Mouse (Mus musculus): ENCODE measurements around the gene Tldc2. TPM values are rescaled to one million over a fixed set of nuclear protein-coding genes. Genes with fewer than 3 reads are reported as not detected.

The Tldc2 gene
- not detected in 2 replicates for polyA plus RNA-seq (2014; fragmentation: Nextera tagmentation; extraction: Ambion mirVana)

GRCm38 (mm10) chr2:157086796-157087195 lies at the start of gene Tldc2:
Tldc2 (plus strand) TSS chr2:157087055.
- Histone ChIP-seq H3K4me2 (ENCODE audit: low read depth, low read length) (no peak within 1 kb of the TSS), H3K27me3 (ENCODE audit: control insufficient read depth, insufficient read depth, low read length) (no peaks in the 10 kb centered on the region), H3K36me3 (ENCODE audit: control insufficient read depth, insufficient read depth, low read length) (no peaks in the 10 kb centered on the region), H3K4me3 (ENCODE audit: low read depth, low read length) (no peak within 1 kb of the TSS), H3K4me1 (ENCODE audit: control insufficient read depth, insufficient read depth, low read length) (peaks cover 4% of the 10 kb centered on the region; the same call in 1 of the 2 replicates), H3K27ac (ENCODE audit: low read depth, low read length) (no peak within 1 kb of the TSS), H3K9me3 (ENCODE audit: control insufficient read depth, low read length) (no peaks in the 10 kb centered on the region), H3K9ac (replicated peaks; ENCODE audit: low read depth, low read length) (no peak within 1 kb of the TSS)
- ATAC-seq (ENCODE audit: low read depth), result no peak
- 88% methylated on average over 8 of the region's 8 CpGs for WGBS

GRCm38 (mm10) chr2:157037303-157037702 lies 49.6 kb upstream of the Tldc2 start:
- peaks cover 51% of the 10 kb centered on the region for H3K36me3 ChIP-seq (ENCODE audit: control insufficient read depth, insufficient read depth, low read length)
- H3K4me3 ChIP-seq (ENCODE audit: low read depth, low read length), result no peak overlapping the region
- no peak overlapping the region for H3K4me2 ChIP-seq (ENCODE audit: low read depth, low read length)
- no peak overlapping the region for H3K9ac ChIP-seq (replicated peaks; ENCODE audit: low read depth, low read length)
- no peak overlapping the region for H3K27ac ChIP-seq (ENCODE audit: low read depth, low read length)
- no peaks in the 10 kb centered on the region for H3K9me3 ChIP-seq (ENCODE audit: control insufficient read depth, low read length)
- H3K27me3 ChIP-seq (ENCODE audit: control insufficient read depth, insufficient read depth, low read length), result no peaks in the 10 kb centered on the region
- 49% methylated on average over 9 of the region's 9 CpGs for WGBS
- no peaks in the 10 kb centered on the region for H3K4me1 ChIP-seq (ENCODE audit: control insufficient read depth, insufficient read depth, low read length)
- no peak for ATAC-seq (ENCODE audit: low read depth)

DNA sequence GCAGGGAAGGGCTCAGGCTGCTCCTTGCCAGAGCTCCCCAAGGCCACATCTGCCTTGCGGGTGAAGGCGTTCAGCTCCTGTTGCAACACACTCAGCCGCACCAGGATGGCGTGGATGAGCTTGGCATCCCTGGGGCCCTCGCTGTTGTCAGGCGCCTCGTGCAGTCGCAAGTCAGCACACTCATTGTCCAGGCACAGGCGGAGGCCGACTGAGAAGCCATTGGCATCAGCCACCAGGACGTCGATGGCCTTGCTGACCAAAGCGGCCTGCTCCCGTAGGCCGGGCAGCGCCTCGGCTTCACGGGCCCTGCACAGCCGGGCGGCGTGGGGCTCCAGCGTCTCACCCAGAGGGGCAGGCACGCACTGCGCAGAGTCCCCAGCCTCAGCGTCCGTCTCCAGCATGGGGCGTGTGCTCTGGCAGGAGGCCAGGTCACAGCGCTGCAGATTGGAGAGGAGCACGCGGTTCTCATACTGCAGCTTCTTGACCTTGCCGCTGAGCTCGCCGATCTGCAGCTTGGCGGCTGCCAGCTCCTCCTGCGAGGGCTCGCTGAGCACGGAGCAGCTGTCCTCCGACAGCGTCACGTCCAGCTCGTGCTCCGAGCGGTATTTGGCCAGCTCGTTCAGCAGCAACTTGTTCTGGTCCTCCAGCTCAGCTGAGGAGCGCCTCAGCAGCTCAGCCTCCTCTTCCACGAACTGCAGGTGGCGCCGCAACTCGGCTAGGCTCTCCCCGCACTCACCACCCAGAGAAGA lies 46.8 kb upstream of the Tldc2 start:
- Histone ChIP-seq H3K9ac (replicated peaks; ENCODE audit: low read depth, low read length) (no peak overlapping the region), H3K27ac (ENCODE audit: low read depth, low read length) (no peak overlapping the region), H3K4me3 (ENCODE audit: low read depth, low read length) (no peak overlapping the region), H3K9me3 (ENCODE audit: control insufficient read depth, low read length) (no peaks in the 10 kb centered on the region), H3K4me1 (ENCODE audit: control insufficient read depth, insufficient read depth, low read length) (no peaks in the 10 kb centered on the region), H3K4me2 (ENCODE audit: low read depth, low read length) (no peak overlapping the region), H3K36me3 (ENCODE audit: control insufficient read depth, insufficient read depth, low read length) (peaks cover 43% of the 10 kb centered on the region), H3K27me3 (ENCODE audit: control insufficient read depth, insufficient read depth, low read length) (no peaks in the 10 kb centered on the region)
- WGBS, result 80% methylated on average over 50 of the region's 50 CpGs
- no peak; the same call in 1 of the 2 replicates for ATAC-seq (ENCODE audit: low read depth)

- no peak for ATAC-seq (ENCODE audit: low read depth)
- no peaks in the 10 kb centered on the region for H3K9me3 ChIP-seq (ENCODE audit: control insufficient read depth, low read length)
- 84% methylated on average over 17 of the region's 17 CpGs for WGBS
- H3K27me3 ChIP-seq (ENCODE audit: control insufficient read depth, insufficient read depth, low read length), result no peaks in the 10 kb centered on the region
- H3K9ac ChIP-seq (replicated peaks; ENCODE audit: low read depth, low read length), result no peak overlapping the region
- H3K27ac ChIP-seq (ENCODE audit: low read depth, low read length), result no peak overlapping the region
- no peaks in the 10 kb centered on the region for H3K4me1 ChIP-seq (ENCODE audit: control insufficient read depth, insufficient read depth, low read length)
- H3K36me3 ChIP-seq (ENCODE audit: control insufficient read depth, insufficient read depth, low read length), result peaks cover 45% of the 10 kb centered on the region
- H3K4me3 ChIP-seq (ENCODE audit: low read depth, low read length), result no peak overlapping the region
- no peak overlapping the region for H3K4me2 ChIP-seq (ENCODE audit: low read depth, low read length)
Measured at GRCm38 (mm10) chr2:157040649-157041046, 46.2 kb upstream of the Tldc2 start.

GRCm38 (mm10) chr2:157041421-157041820 lies 45.4 kb upstream of the Tldc2 start:
- Histone ChIP-seq H3K4me1 (ENCODE audit: control insufficient read depth, insufficient read depth, low read length) (no peaks in the 10 kb centered on the region), H3K9me3 (ENCODE audit: control insufficient read depth, low read length) (no peaks in the 10 kb centered on the region), H3K36me3 (ENCODE audit: control insufficient read depth, insufficient read depth, low read length) (peaks cover 45% of the 10 kb centered on the region), H3K4me2 (ENCODE audit: low read depth, low read length) (no peak overlapping the region), H3K9ac (replicated peaks; ENCODE audit: low read depth, low read length) (no peak overlapping the region), H3K27ac (ENCODE audit: low read depth, low read length) (no peak overlapping the region), H3K4me3 (ENCODE audit: low read depth, low read length) (no peak overlapping the region), H3K27me3 (ENCODE audit: control insufficient read depth, insufficient read depth, low read length) (no peaks in the 10 kb centered on the region)
- ATAC-seq (ENCODE audit: low read depth), result no peak
- 90% methylated on average over 7 of the region's 7 CpGs for WGBS

DNA sequence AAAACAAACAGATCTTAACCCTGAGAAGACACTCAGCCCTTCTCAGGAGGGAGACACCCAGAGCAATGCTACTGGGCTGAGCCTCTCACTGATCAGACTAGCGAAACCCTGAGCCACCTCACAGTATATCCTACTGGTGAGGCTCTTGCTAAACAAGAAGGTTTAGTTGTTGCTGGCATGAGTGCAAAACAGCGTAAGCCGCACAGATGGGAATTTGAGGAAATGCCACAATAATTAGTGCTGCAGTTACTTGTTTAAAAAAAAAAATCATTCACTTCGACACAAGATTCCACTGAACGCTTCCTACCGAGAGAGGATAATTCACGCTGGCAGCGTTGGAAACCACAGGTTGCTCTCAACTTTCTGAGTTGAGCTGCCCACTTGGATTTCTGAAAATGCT lies 43.3 kb upstream of the Tldc2 start:
- no peak overlapping the region for H3K4me2 ChIP-seq (ENCODE audit: low read depth, low read length)
- H3K36me3 ChIP-seq (ENCODE audit: control insufficient read depth, insufficient read depth, low read length), result peaks cover 31% of the 10 kb centered on the region
- no peaks in the 10 kb centered on the region for H3K9me3 ChIP-seq (ENCODE audit: control insufficient read depth, low read length)
- H3K4me1 ChIP-seq (ENCODE audit: control insufficient read depth, insufficient read depth, low read length), result peaks cover 4% of the 10 kb centered on the region
- WGBS, result 90% methylated on average over 8 of the region's 8 CpGs
- H3K4me3 ChIP-seq (ENCODE audit: low read depth, low read length), result no peak overlapping the region
- no peaks in the 10 kb centered on the region for H3K27me3 ChIP-seq (ENCODE audit: control insufficient read depth, insufficient read depth, low read length)
- no peak for ATAC-seq (ENCODE audit: low read depth)
- H3K27ac ChIP-seq (ENCODE audit: low read depth, low read length), result no peak overlapping the region
- H3K9ac ChIP-seq (replicated peaks; ENCODE audit: low read depth, low read length), result no peak overlapping the region

- H3K27ac ChIP-seq (ENCODE audit: low read depth, low read length), result no peak overlapping the region
- no peak overlapping the region for H3K4me3 ChIP-seq (ENCODE audit: low read depth, low read length)
- no peak overlapping the region for H3K4me2 ChIP-seq (ENCODE audit: low read depth, low read length)
- peaks cover 9% of the 10 kb centered on the region for H3K4me1 ChIP-seq (ENCODE audit: control insufficient read depth, insufficient read depth, low read length)
- H3K36me3 ChIP-seq (ENCODE audit: control insufficient read depth, insufficient read depth, low read length), result peaks cover 31% of the 10 kb centered on the region
- no peaks in the 10 kb centered on the region for H3K9me3 ChIP-seq (ENCODE audit: control insufficient read depth, low read length)
- no peak overlapping the region for H3K9ac ChIP-seq (replicated peaks; ENCODE audit: low read depth, low read length)
- no peak for ATAC-seq (ENCODE audit: low read depth)
- no peaks in the 10 kb centered on the region for H3K27me3 ChIP-seq (ENCODE audit: control insufficient read depth, insufficient read depth, low read length)
Measured at GRCm38 (mm10) chr2:157043987-157044386, 42.9 kb upstream of the Tldc2 start.

- Histone ChIP-seq H3K36me3 (ENCODE audit: control insufficient read depth, insufficient read depth, low read length) (peaks cover 15% of the 10 kb centered on the region), H3K4me3 (ENCODE audit: low read depth, low read length) (no peak overlapping the region), H3K27me3 (ENCODE audit: control insufficient read depth, insufficient read depth, low read length) (no peaks in the 10 kb centered on the region), H3K4me2 (ENCODE audit: low read depth, low read length) (no peak overlapping the region), H3K4me1 (ENCODE audit: control insufficient read depth, insufficient read depth, low read length) (peaks cover 28% of the 10 kb centered on the region), H3K27ac (ENCODE audit: low read depth, low read length) (no peak overlapping the region), H3K9me3 (ENCODE audit: control insufficient read depth, low read length) (no peaks in the 10 kb centered on the region), H3K9ac (replicated peaks; ENCODE audit: low read depth, low read length) (no peak overlapping the region)
- WGBS, result 95% methylated on average over 2 of the region's 2 CpGs
- ATAC-seq (ENCODE audit: low read depth), result no peak
Measured at GRCm38 (mm10) chr2:157045932-157046331, 40.9 kb upstream of the Tldc2 start.

DNA sequence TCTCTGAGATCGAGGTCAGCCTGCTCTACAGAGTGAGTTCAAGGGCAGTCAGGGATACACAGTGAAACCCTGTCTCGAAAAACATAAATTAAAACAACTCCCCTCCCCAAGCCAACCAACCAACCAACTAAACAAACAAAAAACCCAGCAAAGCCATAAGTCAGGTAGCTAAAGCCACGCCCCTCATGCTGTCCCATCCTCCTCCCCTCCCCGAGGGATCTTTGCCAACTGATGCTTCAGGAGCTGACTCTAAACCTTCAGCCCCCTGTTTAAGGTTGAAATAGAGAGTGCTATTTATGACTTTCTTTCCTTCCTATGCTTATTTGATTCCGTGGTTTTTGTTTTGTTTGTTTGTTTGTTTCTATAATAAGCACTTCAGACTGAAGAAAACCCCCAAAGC lies 39.9 kb upstream of the Tldc2 start:
- no peak overlapping the region for H3K27ac ChIP-seq (ENCODE audit: low read depth, low read length)
- WGBS, result 95% methylated on average over 5 of the region's 5 CpGs

More for the DNA sequence above, 39.9 kb upstream of the Tldc2 start:
- H3K4me1 ChIP-seq (ENCODE audit: control insufficient read depth, insufficient read depth, low read length), result peaks cover 31% of the 10 kb centered on the region
- H3K9ac ChIP-seq (replicated peaks; ENCODE audit: low read depth, low read length), result no peak overlapping the region
- no peaks in the 10 kb centered on the region for H3K27me3 ChIP-seq (ENCODE audit: control insufficient read depth, insufficient read depth, low read length)
- no peak overlapping the region for H3K4me3 ChIP-seq (ENCODE audit: low read depth, low read length)
- no peaks in the 10 kb centered on the region for H3K9me3 ChIP-seq (ENCODE audit: control insufficient read depth, low read length)
- ATAC-seq (ENCODE audit: low read depth), result no peak
- peaks cover 11% of the 10 kb centered on the region; the same call in 1 of the 2 replicates for H3K36me3 ChIP-seq (ENCODE audit: control insufficient read depth, insufficient read depth, low read length)
- no peak overlapping the region for H3K4me2 ChIP-seq (ENCODE audit: low read depth, low read length)

Data from neural tube, embryonic 14.5 days (tissue).